Mouse (Mus musculus): Measurements from ENCODE around the gene Ptpn12.

- TF ChIP-seq CTCF (IDR thresholded peaks at IDR 0.05; ENCODE audit: control insufficient read depth, insufficient read depth, insufficient replicate concordance, low read depth, low read length) (no peak), POLR2A (IDR thresholded peaks at IDR 0.05; ENCODE audit: control insufficient read depth, low read depth, low read length) (no peak)
These were observed 103.3 kb downstream of the Ptpn12 start for GRCm38 (mm10) chr5:20952337-20952925.
